Mouse (Mus musculus) right cerebral cortex, adult 2 months (tissue): ENCODE measurements around the gene Oaz1.
"Not testable (repeated sequence)": the region's sequence is repeated elsewhere in the genome, so short reads cannot be mapped to it uniquely, and the experiment has no call there.

Experiments used
- DNase-seq, 2 experiments: peaks; one replicate each; pipeline ENCODE4 v3.0.0; 2021 to 2022; ENCODE audit warnings: low spot score in 2 of 2

The Oaz1 gene

DNA sequence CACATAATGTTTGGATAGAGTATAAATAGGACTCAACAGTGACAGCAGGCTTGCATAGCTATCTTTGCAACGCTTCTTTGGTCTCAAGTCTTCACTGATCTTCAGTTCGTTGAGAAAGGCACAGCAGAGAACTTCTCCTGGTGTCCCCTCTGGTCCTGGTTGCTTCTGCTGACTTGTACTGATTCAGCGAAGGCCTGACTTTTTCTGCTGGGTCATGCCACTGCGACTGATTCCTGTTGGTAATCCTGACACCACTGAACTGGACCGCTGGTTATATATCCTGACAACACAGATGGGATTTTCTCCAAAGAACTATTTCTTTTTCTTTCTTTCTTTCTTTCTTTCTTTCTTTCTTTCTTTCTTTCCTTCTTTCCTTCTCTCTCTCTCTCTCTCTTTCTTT lies 3.9 kb upstream of the Oaz1 start:
- no peak for DNase-seq

GRCm38 (mm10) chr10:80823316-80823715 lies 3.1 kb upstream of the Oaz1 start:
- no peak for DNase-seq

GRCm38 (mm10) chr10:80823847-80824643 lies 2.4 kb upstream of the Oaz1 start:
- DNase-seq, result no peak

DNA sequence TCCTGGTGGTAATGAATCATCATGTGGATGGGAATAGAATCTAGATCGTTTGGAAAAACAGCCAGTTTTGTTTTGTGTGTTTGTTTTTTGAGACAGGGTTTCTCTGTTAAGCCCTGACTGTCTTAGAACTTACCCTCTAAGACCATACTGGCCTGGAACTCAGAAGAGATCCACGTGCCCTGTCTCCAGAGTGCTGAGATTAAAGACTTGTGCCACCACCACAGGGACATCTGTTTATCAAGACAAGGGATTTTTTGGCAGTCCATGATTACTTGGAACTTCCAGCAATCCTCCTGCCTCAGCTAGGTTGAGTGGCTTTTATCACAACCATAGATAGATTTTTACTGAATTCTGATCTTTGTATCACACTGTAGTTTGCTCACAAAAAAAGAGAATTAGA lies 1.6 kb upstream of the Oaz1 start:
- no peak for DNase-seq

GRCm38 (mm10) chr10:80827063-80827869 lies 810 bp downstream of the Oaz1 start:
- no peak for DNase-seq

DNA sequence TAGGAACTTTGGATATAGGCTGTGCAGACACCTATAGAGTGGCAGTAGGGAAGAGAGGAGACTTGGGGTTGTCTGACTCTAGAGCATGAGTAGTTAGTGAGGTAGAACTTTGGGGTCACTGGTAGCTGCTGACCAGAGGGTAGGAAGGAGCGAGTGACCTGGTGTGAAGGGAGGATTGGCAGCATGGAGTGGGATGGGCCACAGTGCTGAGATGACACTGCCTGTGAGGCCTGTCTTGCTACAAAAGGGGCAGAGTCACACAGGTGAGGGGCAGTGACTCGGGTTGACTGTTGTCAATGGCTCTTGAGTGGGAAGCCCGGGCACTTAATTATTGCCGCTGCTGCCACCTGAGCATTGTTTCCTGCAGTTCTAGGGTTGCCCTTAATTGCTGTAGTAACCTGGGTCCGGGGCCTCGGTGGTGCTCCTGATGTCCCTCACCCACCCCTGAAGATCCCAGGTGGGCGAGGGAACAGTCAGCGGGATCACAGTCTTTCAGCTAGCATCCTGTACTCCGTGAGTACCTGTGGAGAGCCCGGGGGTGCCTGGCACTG lies 1.5 kb downstream of the Oaz1 start:
- no peak for DNase-seq

- DNase-seq, result not testable (repeated sequence)
These were observed 2.1 kb downstream of the Oaz1 start for GRCm38 (mm10) chr10:80828587-80828986.

GRCm38 (mm10) chr10:80829359-80830278 lies 3.2 kb downstream of the Oaz1 start:
- DNase-seq, result no peak

- no peak for DNase-seq
These were observed 4.7 kb downstream of the Oaz1 start for GRCm38 (mm10) chr10:80831136-80831535.

DNA sequence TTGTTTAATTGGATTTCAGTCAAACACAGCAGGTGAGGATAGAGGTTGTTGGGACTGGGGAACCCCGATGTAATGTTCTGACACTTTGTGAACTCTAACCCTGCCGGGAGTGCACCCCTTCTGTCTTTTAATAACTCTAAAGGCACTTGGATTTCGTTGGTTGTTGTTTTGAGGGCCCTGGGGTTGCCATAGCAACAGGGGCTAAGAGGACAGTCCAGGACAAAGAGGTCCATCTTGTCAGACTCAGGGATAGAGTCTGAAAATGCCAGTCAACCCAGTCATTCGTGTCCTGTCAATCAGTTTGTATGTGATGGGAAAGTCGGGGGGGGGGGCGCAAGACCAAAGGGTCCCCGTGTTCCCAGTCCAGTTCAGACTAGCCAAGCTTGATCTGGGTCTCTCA lies 6.4 kb downstream of the Oaz1 start:
- no peak for DNase-seq

DNA sequence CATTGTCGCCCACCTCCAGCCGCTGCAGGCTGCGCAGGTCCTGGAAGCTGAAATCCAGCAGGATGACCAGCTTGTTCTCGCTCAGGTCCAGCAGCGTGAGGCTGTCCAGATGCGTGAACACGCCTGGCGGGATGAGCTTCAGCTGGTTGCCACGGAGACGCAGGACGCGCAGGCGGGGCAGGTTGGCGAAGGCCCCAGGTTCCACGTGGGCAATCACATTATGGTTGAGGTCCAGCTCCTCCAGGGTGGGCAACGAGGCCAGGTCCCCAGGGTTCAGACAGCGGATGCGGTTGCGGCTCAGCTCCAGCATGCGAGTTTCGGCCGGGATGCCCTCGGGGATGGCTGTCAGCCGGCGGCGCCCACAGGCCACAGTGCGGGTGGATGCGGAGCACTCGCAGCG lies 9.2 kb downstream of the Oaz1 start:
- DNase-seq, result no peak

GRCm38 (mm10) chr10:80836949-80837379 lies 10.5 kb downstream of the Oaz1 start:
- DNase-seq, result no peak

DNA sequence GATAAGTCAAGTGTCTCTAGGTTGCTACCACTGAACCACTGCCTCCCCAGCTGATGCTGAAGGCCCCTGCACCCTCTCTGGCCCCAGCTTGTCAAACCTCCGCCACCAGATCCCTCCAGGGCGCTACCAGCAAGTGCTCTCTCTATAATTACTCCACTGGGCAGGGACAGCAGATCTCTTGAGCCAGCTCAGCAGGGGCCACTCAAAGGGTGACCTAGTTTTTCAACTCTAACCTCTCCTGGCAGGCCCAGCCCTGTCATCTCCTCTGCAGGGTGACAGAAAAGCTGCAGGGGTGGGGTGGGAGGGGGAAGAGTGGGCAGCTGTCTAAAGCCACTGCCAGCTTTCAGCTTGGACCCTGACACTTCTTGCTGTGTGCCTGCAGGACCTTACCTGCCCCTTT lies 11.4 kb downstream of the Oaz1 start:
- no peak for DNase-seq

GRCm38 (mm10) chr10:80838346-80838912 lies 12.0 kb downstream of the Oaz1 start:
- DNase-seq, result no peak

DNA sequence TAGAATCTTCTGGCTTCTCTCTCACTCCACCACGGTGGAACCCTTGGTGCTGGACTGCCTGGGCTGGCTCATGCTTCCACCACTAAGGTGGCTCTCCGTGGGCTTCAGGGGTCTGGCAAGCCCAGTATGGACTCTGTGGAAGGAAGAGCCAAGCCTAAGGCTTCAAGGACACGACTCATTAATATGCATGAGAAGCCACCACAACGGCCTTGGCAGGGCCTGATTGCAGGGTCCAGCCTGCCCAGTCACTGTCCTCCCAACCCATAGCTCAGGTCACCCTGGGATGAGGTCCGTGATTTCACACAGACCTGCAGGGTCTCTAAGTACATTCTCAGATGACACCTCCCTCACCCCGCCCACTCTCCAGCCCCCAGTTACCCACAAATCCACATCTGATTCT lies 13.4 kb downstream of the Oaz1 start:
- no peak for DNase-seq

DNA sequence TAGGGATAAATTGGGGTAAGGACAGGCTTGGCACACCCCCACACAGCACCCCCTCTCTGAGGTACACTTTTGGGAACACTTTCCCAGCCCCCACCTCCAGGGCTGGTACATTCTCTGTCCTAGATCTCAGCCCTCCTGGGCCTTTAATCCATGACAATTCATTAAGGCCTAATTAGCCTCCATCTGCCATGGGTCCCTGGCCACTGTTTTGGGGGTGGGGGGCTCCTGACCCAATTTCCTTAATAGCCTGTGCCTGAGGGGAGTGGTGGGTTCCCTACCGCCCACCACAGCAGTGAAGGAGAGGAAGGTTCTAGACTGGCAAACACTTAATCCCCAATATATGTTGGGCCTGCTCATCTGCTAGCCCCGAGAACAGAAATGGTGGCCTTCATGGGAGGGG lies 15.2 kb downstream of the Oaz1 start:
- DNase-seq, result no peak

DNA sequence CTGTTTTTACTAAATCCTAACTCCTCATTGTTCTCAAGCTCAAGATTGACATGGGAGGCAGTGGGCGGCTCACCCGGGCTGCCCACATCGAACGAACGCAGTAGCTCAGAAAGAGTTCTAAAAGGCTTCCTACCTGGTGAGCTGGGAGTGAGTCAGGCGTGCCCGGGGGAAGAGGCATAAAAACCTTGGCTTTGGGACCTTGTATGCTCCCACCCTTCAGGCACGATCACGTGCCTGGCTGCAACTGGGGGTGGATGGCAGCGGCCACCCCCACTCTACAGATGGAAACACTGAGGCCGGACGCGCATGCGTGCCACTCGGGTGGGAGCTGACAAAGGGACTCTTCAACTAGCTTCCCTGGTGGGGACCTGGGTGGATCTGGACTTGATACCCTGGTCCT lies 15.9 kb downstream of the Oaz1 start:
- peak; percentile 62 to 65 for DNase-seq

GRCm38 (mm10) chr10:80843087-80843930 lies 16.9 kb downstream of the Oaz1 start:
- DNase-seq, result no peak

DNA sequence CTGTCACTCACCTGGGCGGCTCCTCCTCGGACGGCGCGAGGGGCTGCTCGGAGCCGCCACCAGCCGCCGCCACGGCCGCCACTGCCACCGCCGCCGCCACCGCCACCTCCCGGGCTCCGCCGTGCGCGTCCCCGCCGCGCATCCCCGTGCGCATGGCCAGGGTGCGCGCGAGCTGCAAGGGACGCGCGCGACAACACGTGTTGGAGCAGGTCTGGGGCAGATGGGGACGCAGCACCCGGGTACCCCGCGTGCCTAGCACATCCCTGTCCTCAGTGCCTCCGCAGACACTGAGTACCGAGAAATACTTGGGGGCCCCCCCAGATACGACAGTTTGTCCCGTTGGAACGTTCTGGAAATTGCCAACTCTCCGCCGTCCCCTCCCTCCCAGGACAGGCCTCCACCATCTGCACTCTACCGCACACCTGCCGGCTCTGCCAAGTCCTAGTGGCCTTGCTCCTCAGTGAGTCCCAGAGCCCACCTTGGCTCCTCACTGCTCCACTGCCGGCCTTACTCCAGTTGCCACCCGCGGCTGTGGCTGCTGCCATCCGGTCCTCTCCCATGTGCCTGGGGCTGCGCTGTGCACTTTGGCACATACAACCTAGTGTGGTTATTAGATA lies 17.6 kb downstream of the Oaz1 start, which contains the start of gene Lingo3:
TSS of gene Lingo3 (minus strand) at position 109 of the 617 bp plus-strand sequence.
- DNase-seq, result peak; percentile 56 to 62
